Mouse (Mus musculus) left cerebral cortex, adult 9 months (tissue): ENCODE data around the gene Tbrg4.
A peak's percentile ranks its signal among the peaks of the same experiment; 100 is the strongest.

Experiments
- DNase-seq, 2 experiments: peaks; one replicate each; pipeline ENCODE4 v3.0.0; 2022; ENCODE audit warnings: low spot score in 2 of 2

Gene Tbrg4

GRCm38 (mm10) chr11:6590933-6591675 is 34.8 kb downstream of the Tbrg4 start:
- no peak for DNase-seq

- DNase-seq: no peak
Observed at GRCm38 (mm10) chr11:6589838-6590237, 36.0 kb downstream of the Tbrg4 start.

GRCm38 (mm10) chr11:6588295-6588694 is 37.6 kb downstream of the Tbrg4 start:
- DNase-seq: no peak

- no peak for DNase-seq
Observed at GRCm38 (mm10) chr11:6587249-6587940, 38.5 kb downstream of the Tbrg4 start.

- no peak for DNase-seq
Observed at GRCm38 (mm10) chr11:6586660-6587059, 39.2 kb downstream of the Tbrg4 start.

- DNase-seq: no peak
Observed at GRCm38 (mm10) chr11:6585748-6586147, 40.1 kb downstream of the Tbrg4 start.

GRCm38 (mm10) chr11:6581560-6581959 is 44.3 kb downstream of the Tbrg4 start:
- no peak for DNase-seq

- DNase-seq: no peak
Observed at GRCm38 (mm10) chr11:6580065-6580750, 45.7 kb downstream of the Tbrg4 start.

GRCm38 (mm10) chr11:6579361-6579760 is 46.5 kb downstream of the Tbrg4 start:
- no peak for DNase-seq

GRCm38 (mm10) chr11:6576151-6576550 is 49.7 kb downstream of the Tbrg4 start:
- no peak for DNase-seq

- no peak for DNase-seq
Observed at GRCm38 (mm10) chr11:6569410-6569777, 56.5 kb downstream of the Tbrg4 start.

GRCm38 (mm10) chr11:6568584-6569409 is 57.1 kb downstream of the Tbrg4 start:
- DNase-seq: peak in 1 of 2 experiments; percentile 53

GRCm38 (mm10) chr11:6567951-6568350 is 57.9 kb downstream of the Tbrg4 start:
- DNase-seq: no peak

- DNase-seq: no peak
Observed at GRCm38 (mm10) chr11:6566496-6566895, 59.4 kb downstream of the Tbrg4 start.
